Mouse (Mus musculus): ENCODE results near the gene Xylb. TPM values are rescaled to one million over a fixed set of nuclear protein-coding genes. Genes with fewer than 3 reads are reported as not detected.

Xylb gene
- polyA plus RNA-seq, 1 experiment from 2014 or later: 2.5 TPM

- no peaks in the 10 kb centered on the region for H3K9me3 ChIP-seq (ENCODE audit: control insufficient read depth, low read length)
- peak overlapping the region; percentile 78 for H3K4me2 ChIP-seq (ENCODE audit: low read depth, low read length)
- H3K36me3 ChIP-seq (ENCODE audit: control insufficient read depth, insufficient read depth, low read length): no peaks in the 10 kb centered on the region
- 1% methylated on average over 85 of the region's 127 CpGs for WGBS
- H3K9ac ChIP-seq (replicated peaks; ENCODE audit: low read depth, low read length): peak overlapping the region; percentile 100
- H3K4me3 ChIP-seq (ENCODE audit: low read depth, low read length): peak overlapping the region; percentile 98
- H3K4me1 ChIP-seq (ENCODE audit: control insufficient read depth, insufficient read depth, low read length): peaks cover 15% of the 10 kb centered on the region
- no peaks in the 10 kb centered on the region for H3K27me3 ChIP-seq (ENCODE audit: control insufficient read depth, insufficient read depth, low read length)
- peak; percentile 80 for ATAC-seq (ENCODE audit: low read depth)
- H3K27ac ChIP-seq (ENCODE audit: low read depth, low read length): peak overlapping the region; percentile 99
These were observed 45.4 kb downstream of the Xylb start for GRCm38 (mm10) chr9:119402253-119403235.

- H3K36me3 ChIP-seq (ENCODE audit: control insufficient read depth, insufficient read depth, low read length): no peaks in the 10 kb centered on the region
- no peaks in the 10 kb centered on the region for H3K27me3 ChIP-seq (ENCODE audit: control insufficient read depth, insufficient read depth, low read length)
- H3K4me2 ChIP-seq (ENCODE audit: low read depth, low read length): peak overlapping the region; percentile 78
- peak overlapping the region; percentile 100 for H3K9ac ChIP-seq (replicated peaks; ENCODE audit: low read depth, low read length)
- ATAC-seq (ENCODE audit: low read depth): peak; percentile 41; the same call in 1 of the 2 replicates
- H3K27ac ChIP-seq (ENCODE audit: low read depth, low read length): peak overlapping the region; percentile 99
- H3K9me3 ChIP-seq (ENCODE audit: control insufficient read depth, low read length): no peaks in the 10 kb centered on the region
- peaks cover 15% of the 10 kb centered on the region for H3K4me1 ChIP-seq (ENCODE audit: control insufficient read depth, insufficient read depth, low read length)
- WGBS: under 1% methylated on average over 26 of the region's 26 CpGs
- peak overlapping the region; percentile 98 for H3K4me3 ChIP-seq (ENCODE audit: low read depth, low read length)
These were observed 46.1 kb downstream of the Xylb start for GRCm38 (mm10) chr9:119403236-119403641.

- ATAC-seq (ENCODE audit: low read depth): no peak
- Histone ChIP-seq H3K9me3 (ENCODE audit: control insufficient read depth, low read length) (no peaks in the 10 kb centered on the region), H3K27me3 (ENCODE audit: control insufficient read depth, insufficient read depth, low read length) (no peaks in the 10 kb centered on the region), H3K9ac (replicated peaks; ENCODE audit: low read depth, low read length) (peak overlapping the region; percentile 100; the same call in 1 of the 2 replicates), H3K36me3 (ENCODE audit: control insufficient read depth, insufficient read depth, low read length) (no peaks in the 10 kb centered on the region), H3K4me1 (ENCODE audit: control insufficient read depth, insufficient read depth, low read length) (peaks cover 15% of the 10 kb centered on the region), H3K27ac (ENCODE audit: low read depth, low read length) (no peak overlapping the region), H3K4me2 (ENCODE audit: low read depth, low read length) (peak overlapping the region; percentile 78), H3K4me3 (ENCODE audit: low read depth, low read length) (peak overlapping the region; percentile 98)
- 61% methylated on average over 5 of the region's 5 CpGs for WGBS
These were observed 46.9 kb downstream of the Xylb start for GRCm38 (mm10) chr9:119404090-119404489.

- H3K9ac ChIP-seq (replicated peaks; ENCODE audit: low read depth, low read length): no peak overlapping the region
- ATAC-seq (ENCODE audit: low read depth): no peak
- H3K9me3 ChIP-seq (ENCODE audit: control insufficient read depth, low read length): no peaks in the 10 kb centered on the region
- 86% methylated on average over 15 of the region's 15 CpGs for WGBS
- H3K4me2 ChIP-seq (ENCODE audit: low read depth, low read length): no peak overlapping the region
- H3K4me3 ChIP-seq (ENCODE audit: low read depth, low read length): no peak overlapping the region
- H3K4me1 ChIP-seq (ENCODE audit: control insufficient read depth, insufficient read depth, low read length): peaks cover 15% of the 10 kb centered on the region
- H3K27ac ChIP-seq (ENCODE audit: low read depth, low read length): no peak overlapping the region
- no peaks in the 10 kb centered on the region for H3K27me3 ChIP-seq (ENCODE audit: control insufficient read depth, insufficient read depth, low read length)
- H3K36me3 ChIP-seq (ENCODE audit: control insufficient read depth, insufficient read depth, low read length): no peaks in the 10 kb centered on the region
These were observed 50.7 kb downstream of the Xylb start for GRCm38 (mm10) chr9:119407884-119408283.

GRCm38 (mm10) chr9:119408898-119409664 lies 51.9 kb downstream of the Xylb start:
- Histone ChIP-seq H3K36me3 (ENCODE audit: control insufficient read depth, insufficient read depth, low read length) (no peaks in the 10 kb centered on the region), H3K27ac (ENCODE audit: low read depth, low read length) (no peak overlapping the region), H3K4me1 (ENCODE audit: control insufficient read depth, insufficient read depth, low read length) (peaks cover 8% of the 10 kb centered on the region), H3K9ac (replicated peaks; ENCODE audit: low read depth, low read length) (no peak overlapping the region), H3K4me3 (ENCODE audit: low read depth, low read length) (no peak overlapping the region), H3K27me3 (ENCODE audit: control insufficient read depth, insufficient read depth, low read length) (no peaks in the 10 kb centered on the region), H3K9me3 (ENCODE audit: control insufficient read depth, low read length) (no peaks in the 10 kb centered on the region), H3K4me2 (ENCODE audit: low read depth, low read length) (no peak overlapping the region)
- WGBS: 84% methylated on average over 11 of the region's 11 CpGs
- no peak for ATAC-seq (ENCODE audit: low read depth)

GRCm38 (mm10) chr9:119409864-119410263 lies 52.7 kb downstream of the Xylb start:
- peaks cover 3% of the 10 kb centered on the region; the same call in 1 of the 2 replicates for H3K4me1 ChIP-seq (ENCODE audit: control insufficient read depth, insufficient read depth, low read length)
- H3K4me3 ChIP-seq (ENCODE audit: low read depth, low read length): no peak overlapping the region
- H3K36me3 ChIP-seq (ENCODE audit: control insufficient read depth, insufficient read depth, low read length): no peaks in the 10 kb centered on the region
- H3K4me2 ChIP-seq (ENCODE audit: low read depth, low read length): no peak overlapping the region
- whole genome bisulfite sequencing: 89% methylated on average over 5 of the region's 5 CpGs
- no peaks in the 10 kb centered on the region for H3K9me3 ChIP-seq (ENCODE audit: control insufficient read depth, low read length)
- H3K27me3 ChIP-seq (ENCODE audit: control insufficient read depth, insufficient read depth, low read length): no peaks in the 10 kb centered on the region
- no peak overlapping the region for H3K9ac ChIP-seq (replicated peaks; ENCODE audit: low read depth, low read length)
- H3K27ac ChIP-seq (ENCODE audit: low read depth, low read length): no peak overlapping the region
- ATAC-seq (ENCODE audit: low read depth): no peak

- H3K4me1 ChIP-seq (ENCODE audit: control insufficient read depth, insufficient read depth, low read length): peaks cover 6% of the 10 kb centered on the region; the same call in 1 of the 2 replicates
- no peak overlapping the region for H3K27ac ChIP-seq (ENCODE audit: low read depth, low read length)
These were observed 60.8 kb downstream of the Xylb start for GRCm38 (mm10) chr9:119418025-119418424.

GRCm38 (mm10) chr9:119419852-119420438 lies 62.8 kb downstream of the Xylb start:
- Histone ChIP-seq H3K9me3 (ENCODE audit: control insufficient read depth, low read length) (no peaks in the 10 kb centered on the region), H3K27me3 (ENCODE audit: control insufficient read depth, insufficient read depth, low read length) (no peaks in the 10 kb centered on the region), H3K27ac (ENCODE audit: low read depth, low read length) (no peak overlapping the region), H3K4me1 (ENCODE audit: control insufficient read depth, insufficient read depth, low read length) (peaks cover 11% of the 10 kb centered on the region; the same call in 1 of the 2 replicates), H3K4me2 (ENCODE audit: low read depth, low read length) (no peak overlapping the region), H3K36me3 (ENCODE audit: control insufficient read depth, insufficient read depth, low read length) (no peaks in the 10 kb centered on the region), H3K4me3 (ENCODE audit: low read depth, low read length) (no peak overlapping the region), H3K9ac (replicated peaks; ENCODE audit: low read depth, low read length) (no peak overlapping the region)
- ATAC-seq (ENCODE audit: low read depth): no peak
- 77% methylated on average over 12 of the region's 12 CpGs for WGBS

More at GRCm38 (mm10) chr9:119418025-119418424, 60.8 kb downstream of the Xylb start:
- Histone ChIP-seq H3K9ac (replicated peaks; ENCODE audit: low read depth, low read length) (no peak overlapping the region), H3K4me3 (ENCODE audit: low read depth, low read length) (no peak overlapping the region), H3K27me3 (ENCODE audit: control insufficient read depth, insufficient read depth, low read length) (no peaks in the 10 kb centered on the region), H3K4me2 (ENCODE audit: low read depth, low read length) (no peak overlapping the region), H3K36me3 (ENCODE audit: control insufficient read depth, insufficient read depth, low read length) (no peaks in the 10 kb centered on the region), H3K9me3 (ENCODE audit: control insufficient read depth, low read length) (no peaks in the 10 kb centered on the region)
- WGBS: 71% methylated on average over 18 of the region's 18 CpGs
- no peak for ATAC-seq (ENCODE audit: low read depth)
